Mouse (Mus musculus) lung, postnatal 0 days (tissue): Measurements from ENCODE around the gene Tbkbp1.

Source experiments
- CTCF ChIP-seq: IDR thresholded peaks from 2 replicates; pipeline ENCODE4 v1.5.1; 2016; ENCODE audit warnings: antibody characterized with exemption, mild to moderate bottlenecking
- EP300 ChIP-seq: IDR thresholded peaks from 2 replicates; pipeline ENCODE4 v1.6.1; 2016; ENCODE audit warnings: antibody characterized with exemption, mild to moderate bottlenecking, control low read depth

DNA sequence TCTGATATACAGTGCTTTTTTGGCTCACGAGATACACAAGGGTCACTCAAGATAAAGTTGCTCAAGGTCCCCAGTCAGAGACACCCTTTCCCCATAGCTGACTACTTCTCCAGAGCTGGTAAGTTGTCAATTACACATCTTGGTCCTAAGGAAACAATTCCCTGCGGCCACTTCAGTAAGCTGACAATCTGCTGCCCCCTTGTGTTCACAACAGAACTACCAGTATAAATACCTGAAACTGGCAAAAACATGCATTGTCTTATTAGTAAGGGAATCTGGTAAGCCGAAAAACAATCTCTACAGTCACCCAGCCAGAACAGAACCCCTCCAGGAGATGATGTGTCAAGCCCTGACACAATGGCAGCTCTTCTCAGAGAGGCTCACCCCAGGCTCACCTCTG lies 25.6 kb upstream of the Tbkbp1 start:
- no peak for TF ChIP-seq EP300
- peak; percentile 79 for TF ChIP-seq CTCF
